Mouse (Mus musculus): ENCODE results near the gene Hist1h2ak. TPM values are rescaled to one million over a fixed set of nuclear protein-coding genes. Genes with fewer than 3 reads are reported as not detected.
A peak's percentile ranks its signal among the peaks of the same experiment; 100 is the strongest.
"Not testable (repeated sequence)": the region's sequence is repeated elsewhere in the genome, so short reads cannot be mapped to it uniquely, and the experiment has no call there.

The Hist1h2ak gene
- total RNA-seq, 2 experiments from 2014 or later: 59.3 to 67.5 TPM

DNA sequence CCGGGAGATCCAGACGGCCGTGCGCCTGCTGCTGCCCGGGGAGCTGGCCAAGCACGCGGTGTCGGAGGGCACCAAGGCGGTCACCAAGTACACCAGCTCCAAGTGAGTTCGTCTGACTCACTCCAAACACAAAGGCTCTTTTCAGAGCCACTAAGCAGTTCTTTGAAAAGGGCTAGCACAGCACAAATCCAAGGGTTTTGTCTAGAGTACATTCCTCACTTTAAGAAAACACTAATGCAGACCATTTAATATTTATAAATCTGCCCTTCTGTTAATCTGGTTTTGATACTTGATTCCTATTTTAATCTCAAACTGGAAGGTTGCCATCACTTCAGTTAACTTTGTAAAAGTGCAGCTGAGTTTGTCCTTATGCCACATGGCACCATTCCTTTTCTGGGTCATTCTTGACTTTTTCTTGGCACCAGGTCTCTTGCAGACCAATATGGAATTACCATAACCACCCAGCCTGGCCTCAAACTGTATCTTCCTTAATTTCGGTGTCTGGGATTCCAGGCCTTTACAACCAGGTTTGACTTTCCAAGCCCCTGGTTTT lies 31.2 kb downstream of the Hist1h2ak start:
- DNase-seq: peak; percentile 26
- intact Hi-C loops (cut with DNase I): no loop called here

DNA sequence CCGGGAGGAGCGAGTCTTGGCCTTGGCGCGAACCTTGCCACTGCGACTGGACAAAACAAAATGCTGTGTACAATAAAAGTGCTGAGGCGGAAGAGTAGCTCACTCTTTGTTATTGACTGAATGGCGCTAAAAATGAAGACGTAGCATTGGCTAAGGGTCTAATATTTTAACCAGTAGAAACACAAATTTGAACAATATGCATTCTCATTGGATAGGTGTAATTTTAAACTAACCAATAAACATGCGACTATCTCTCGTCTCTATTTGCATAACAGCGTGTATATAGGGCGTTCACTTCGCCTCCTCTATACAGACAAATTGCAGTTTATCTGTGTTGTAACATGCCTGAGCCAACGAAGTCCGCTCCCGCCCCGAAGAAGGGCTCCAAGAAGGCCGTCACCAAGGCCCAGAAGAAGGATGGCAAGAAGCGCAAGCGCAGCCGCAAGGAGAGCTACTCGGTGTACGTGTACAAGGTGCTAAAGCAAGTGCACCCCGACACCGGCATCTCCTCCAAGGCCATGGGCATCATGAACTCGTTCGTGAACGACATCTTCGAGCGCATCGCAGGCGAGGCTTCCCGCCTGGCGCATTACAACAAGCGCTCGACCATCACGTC lies 31.8 kb downstream of the Hist1h2ak start, which contains the start of gene Hist1h2bm:
TSS of gene Hist1h2bm (plus strand) at position 288 of the 616 bp plus-strand sequence.
- peak; percentile 60 for DNase-seq
- intact Hi-C loops (cut with DNase I): not testable (repeated sequence)

DNA sequence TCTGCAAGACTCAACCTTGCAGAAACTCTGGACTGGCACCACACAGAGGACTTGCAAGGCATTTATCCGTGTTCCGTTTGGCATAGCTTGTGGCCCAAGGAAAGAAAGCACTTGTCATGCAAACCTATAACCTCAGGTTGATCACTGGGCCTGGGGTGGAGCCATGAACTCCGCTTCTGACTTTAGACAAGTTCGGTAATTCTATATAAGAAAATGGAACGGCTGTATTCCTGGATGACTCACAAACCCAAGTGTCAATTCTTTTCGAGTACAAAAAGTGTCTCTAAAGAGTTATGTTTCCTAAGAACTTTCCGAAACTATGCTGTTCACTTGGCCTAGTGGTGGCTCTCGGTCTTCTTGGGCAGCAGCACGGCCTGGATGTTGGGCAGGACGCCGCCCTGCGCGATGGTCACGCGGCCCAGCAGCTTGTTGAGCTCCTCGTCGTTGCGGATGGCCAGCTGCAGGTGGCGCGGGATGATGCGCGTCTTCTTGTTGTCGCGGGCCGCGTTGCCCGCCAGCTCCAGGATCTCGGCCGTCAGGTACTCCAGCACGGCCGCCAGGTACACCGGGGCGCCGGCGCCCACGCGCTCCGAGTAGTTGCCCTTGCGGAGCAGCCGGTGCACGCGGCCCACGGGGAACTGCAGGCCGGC lies 32.4 kb downstream of the Hist1h2ak start:
- DNase-seq; intact Hi-C loops (cut with DNase I): not testable (repeated sequence)

DNA sequence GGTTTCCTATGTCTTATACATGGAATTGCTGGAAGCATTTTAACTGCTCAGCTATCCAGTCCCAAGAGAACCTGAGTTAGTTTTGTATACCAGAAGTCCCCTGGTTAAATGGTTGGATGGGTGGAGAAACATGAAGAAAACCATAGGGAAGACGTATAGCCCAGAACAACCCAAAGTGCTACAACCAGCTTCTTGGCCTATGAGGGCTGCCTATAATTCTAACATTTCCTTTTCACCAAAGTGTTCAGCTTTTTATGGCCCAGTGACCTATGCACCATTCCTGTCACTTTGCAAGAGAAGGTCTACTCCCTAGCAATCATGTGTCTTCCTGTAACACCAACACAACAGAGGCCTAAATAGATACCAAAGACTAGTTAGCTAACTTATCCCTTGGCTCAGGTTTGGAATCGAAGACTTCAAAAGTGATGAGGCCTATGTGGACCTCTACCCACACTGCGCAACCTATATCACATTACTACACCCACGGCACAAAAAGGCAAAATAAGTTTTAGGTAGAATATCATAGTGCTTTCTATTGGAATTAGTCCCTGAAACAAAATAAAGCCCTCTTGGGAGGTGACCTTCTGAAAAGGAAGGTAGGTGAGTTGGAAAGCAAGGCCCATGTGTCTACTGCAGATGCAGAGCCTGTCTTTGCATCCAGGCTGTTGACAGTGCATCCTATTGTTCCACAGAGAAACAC lies 35.1 kb downstream of the Hist1h2ak start:
- intact Hi-C loops (cut with DNase I): no loop called here
- DNase-seq: no peak

DNA sequence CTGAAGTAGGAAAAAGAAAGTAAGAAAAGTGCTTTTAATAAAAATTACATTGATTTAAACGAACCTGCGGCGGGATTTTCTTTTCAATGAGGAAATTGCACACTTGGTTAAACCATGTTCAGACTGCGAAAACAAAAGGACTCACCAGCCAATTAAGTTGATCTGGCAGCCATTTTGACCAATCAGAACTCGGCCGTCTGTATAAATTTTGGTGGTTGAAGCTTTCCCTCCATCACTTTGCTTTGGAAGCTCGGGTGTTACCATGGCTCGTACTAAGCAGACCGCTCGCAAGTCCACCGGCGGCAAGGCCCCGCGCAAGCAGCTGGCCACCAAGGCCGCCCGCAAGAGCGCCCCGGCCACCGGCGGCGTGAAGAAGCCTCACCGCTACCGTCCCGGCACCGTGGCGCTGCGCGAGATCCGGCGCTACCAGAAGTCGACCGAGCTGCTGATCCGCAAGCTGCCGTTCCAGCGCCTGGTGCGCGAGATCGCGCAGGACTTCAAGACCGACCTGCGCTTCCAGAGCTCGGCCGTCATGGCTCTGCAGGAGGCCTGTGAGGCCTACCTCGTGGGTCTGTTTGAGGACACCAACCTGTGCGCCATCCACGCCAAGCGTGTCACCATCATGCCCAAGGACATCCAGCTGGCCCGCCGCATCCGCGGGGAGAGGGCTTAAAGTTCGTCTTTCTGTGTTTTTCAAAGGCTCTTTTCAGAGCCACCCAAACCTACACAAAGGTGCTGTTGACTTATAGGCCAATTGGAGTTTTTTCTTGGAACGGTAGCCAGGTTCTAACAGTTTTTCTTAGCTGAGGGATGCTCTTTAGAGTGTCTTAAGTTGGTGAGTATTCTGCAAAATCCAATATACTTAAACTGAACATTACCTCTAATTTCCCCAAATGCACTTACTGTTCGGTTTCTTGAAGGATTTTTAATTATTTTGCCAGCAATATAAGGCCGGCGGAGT lies 36.0 kb downstream of the Hist1h2ak start, which contains the start of gene Hist1h3h:
TSS of gene Hist1h3h (plus strand) at position 263 of the 961 bp plus-strand sequence.
- DNase-seq: peak; percentile 83
- intact Hi-C loops (cut with DNase I): not testable (repeated sequence)

DNA sequence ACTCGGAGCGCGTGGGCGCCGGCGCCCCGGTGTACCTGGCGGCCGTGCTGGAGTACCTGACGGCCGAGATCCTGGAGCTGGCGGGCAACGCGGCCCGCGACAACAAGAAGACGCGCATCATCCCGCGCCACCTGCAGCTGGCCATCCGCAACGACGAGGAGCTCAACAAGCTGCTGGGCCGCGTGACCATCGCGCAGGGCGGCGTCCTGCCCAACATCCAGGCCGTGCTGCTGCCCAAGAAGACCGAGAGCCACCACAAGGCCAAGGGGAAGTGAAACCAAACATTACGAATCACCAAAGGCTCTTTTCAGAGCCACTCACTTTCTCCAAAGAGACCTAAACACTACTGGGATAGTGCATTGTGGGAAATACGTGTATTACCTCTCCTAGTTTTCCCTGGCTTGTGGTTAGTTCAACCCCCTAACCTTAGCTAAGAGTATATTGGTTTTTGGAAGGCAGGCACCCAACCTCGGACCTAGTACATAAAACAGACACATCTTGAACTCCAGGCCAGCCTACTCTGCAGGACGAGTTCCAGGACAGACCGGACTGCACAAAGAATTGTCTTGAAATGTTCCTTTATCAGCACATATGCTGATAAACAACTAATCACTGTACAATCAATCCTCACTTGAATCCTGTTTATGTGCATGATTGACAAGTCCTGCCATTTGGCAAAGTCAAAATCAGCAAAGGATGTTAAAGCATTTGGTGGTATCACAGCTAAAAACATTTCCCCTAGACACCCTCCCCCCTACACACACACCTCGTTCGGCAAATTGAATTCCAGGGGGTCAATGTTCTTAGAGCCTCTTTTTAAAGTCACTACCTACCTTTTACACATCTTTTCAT lies 36.9 kb downstream of the Hist1h2ak start:
- intact Hi-C loops (cut with DNase I); DNase-seq: not testable (repeated sequence)

DNA sequence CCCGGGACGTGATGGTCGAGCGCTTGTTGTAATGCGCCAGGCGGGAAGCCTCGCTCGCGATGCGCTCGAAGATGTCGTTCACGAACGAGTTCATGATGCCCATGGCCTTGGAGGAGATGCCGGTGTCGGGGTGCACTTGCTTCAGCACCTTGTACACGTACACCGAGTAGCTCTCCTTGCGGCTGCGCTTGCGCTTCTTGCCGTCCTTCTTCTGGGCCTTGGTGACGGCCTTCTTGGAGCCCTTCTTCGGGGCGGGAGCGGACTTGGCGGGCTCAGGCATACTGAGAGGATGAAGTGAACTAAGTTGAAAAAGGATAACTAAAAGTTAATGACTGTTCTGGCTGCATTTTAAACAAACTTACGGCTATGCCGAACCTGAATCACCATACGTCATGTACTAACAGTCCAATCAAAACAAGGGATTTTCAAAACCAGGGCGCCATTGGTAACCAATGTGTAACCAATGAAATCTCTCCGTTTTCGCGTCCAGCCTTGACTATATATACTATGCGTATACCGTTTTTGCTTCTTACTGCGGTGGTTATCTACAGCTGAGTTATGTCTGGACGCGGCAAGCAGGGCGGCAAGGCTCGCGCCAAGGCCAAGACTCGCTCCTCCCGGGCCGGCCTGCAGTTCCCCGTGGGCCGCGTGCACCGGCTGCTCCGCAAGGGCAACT lies 37.6 kb downstream of the Hist1h2ak start, which contains the start of the genes Hist1h2bl and Hist1h2ai:
TSS of gene Hist1h2bl (minus strand) at position 280 of the 676 bp plus-strand sequence.
TSS of gene Hist1h2ai (plus strand) at position 559 of the 676 bp plus-strand sequence.
- intact Hi-C loops (cut with DNase I): not testable (repeated sequence)

DNA sequence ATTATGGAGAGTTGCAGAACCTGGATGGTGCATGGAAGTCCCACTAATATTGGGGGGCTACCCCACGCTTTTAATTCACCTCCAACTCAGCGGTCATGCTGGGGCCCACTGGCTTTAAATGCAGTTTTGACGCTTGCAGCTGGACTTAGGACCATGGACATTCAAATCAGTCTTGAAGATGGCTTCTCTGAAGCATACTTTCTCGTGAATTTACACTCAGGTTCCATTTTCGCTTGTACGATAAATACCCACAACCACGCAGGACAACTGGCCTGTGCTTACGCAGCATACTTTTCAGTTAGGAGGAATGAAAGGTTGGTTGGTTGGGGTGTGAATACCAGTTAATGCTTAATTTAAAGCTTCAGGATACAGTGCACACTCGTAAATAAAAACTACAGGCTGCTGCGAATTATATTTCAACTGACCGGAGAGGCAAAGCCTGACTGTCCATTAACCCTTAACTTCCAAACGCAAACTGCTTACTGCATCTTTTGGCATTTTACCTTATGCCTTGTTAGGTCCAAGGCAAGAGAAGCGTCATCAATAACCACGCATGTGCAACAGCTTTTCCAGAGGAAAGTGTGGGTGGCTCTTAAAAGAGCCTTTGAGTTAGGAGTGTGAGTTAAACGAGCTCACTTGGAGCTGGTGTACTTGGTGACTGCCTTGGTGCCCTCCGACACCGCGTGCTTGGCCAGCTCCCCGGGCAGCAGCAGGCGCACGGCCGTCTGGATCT lies 38.3 kb downstream of the Hist1h2ak start:
- DNase-seq: peak; percentile 14
- intact Hi-C loops (cut with DNase I): no loop called here

More for the DNA sequence above, 37.6 kb downstream of the Hist1h2ak start, which contains the start of the genes Hist1h2bl and Hist1h2ai:
- peak; percentile 74 for DNase-seq

DNA sequence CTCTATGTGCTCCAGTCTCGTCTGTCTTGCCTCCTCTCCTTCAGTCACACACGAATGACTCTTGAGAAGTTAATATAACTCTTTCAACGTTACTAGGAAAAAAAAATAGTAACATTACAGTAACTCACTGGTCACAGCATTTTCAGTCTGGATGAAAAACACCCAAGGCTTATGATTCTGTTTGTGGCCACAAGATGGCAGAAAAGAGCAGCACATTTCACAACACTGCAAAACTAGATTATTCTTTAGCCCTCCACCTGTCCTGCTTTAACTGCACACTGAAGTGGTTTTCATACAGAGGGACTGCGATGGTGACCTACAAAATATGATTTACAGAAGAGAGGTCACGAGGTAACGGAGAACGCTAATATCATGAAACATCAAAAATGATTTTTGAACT lies 38.9 kb downstream of the Hist1h2ak start:
- peak; percentile 49 for DNase-seq
- intact Hi-C loops (cut with DNase I): loop anchor here (5.0 kb wide), 1 partner anchor 1698 kb away; no protein-coding TSS in a partner anchor

DNA sequence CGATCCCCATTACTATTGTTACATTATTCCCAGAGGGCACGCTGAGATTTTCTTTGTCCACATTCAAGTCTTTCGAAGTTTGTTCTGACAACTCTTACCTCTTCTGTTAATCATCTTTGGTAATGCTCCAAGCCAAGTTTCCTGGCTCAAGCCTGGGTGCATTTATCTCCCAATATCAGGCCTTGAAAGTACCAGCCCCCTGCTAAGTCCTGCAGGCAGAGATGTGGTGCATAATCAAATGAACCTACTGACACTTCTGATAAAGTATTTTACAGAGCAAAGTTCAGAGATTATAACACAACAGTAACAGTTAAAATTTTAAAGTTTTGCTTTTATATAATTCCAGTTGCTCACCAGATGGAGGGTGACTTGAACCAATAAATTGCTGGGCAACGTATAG lies 41.9 kb downstream of the Hist1h2ak start:
- DNase-seq: no peak
- intact Hi-C loops (cut with DNase I): loop anchor here (5.0 kb wide), 1 partner anchor 1701 kb away; no protein-coding TSS in a partner anchor

DNA sequence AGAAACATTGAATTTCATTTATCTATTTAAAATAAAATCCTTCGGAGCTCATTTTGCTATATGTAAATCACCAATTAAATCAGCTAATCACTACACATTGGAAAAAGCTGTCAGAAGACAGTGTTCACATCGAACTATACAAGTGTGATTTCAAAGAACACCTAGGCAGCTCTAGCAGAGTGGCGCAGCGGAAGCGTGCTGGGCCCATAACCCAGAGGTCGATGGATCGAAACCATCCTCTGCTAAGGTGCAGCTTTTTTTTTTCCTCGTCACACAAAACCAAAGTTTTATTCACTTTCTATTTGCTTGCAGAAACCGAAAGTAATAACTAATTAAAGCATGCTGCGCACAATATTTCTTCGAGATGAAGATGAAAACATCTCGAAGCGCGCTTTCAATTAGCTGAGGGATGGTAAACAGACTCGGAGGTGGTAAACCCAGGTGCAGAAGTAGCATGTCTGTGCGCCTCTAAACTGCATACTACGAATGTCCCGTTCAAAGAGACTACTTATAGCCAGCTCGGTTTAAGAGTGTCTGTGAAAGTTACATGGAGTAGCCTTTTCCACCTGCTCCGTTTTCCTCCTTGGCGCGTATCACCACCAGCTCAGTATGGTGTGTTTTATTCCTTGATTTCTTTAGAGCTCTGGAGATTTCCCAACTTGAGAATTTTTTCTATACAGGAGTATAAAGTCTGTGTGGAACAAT lies 42.7 kb downstream of the Hist1h2ak start:
- DNase-seq: peak; percentile 69
- intact Hi-C loops (cut with DNase I): loop anchor here (5.0 kb wide), 1 partner anchor 1701 kb away; no protein-coding TSS in a partner anchor

DNA sequence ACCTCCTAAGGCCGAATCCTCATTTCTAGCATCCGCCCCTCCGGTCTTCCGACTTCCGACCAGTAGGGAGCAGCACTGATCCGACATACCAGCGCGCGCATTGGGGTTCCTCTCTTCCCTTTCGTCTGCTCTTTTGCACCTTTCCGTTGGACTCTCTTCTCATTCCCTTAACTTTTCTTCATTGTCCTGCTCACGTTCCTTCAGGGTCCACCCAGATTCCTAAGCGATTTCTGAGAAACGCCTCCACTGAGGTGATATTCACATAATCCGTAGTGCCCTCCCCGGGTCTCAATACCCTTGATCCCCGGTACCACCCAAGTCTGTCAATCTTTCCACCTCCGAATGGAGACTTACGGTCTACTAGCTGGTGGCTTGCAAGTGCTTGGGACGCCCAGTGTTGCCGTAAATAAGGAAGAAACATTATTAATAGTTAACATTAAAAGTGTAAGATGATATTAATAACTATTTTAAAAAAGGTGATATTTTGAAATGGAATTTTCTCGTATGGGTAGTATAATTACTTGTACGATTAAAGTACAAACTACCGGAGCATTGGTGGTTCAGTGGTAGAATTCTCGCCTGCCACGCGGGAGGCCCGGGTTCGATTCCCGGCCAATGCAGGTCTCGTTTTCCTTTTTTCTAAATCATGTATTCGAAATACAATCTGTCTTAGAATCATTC lies 43.5 kb downstream of the Hist1h2ak start:
- intact Hi-C loops (cut with DNase I): loop anchor here (5.0 kb wide), 1 partner anchor 1702 kb away; no protein-coding TSS in a partner anchor
- peak; percentile 90 for DNase-seq

DNA sequence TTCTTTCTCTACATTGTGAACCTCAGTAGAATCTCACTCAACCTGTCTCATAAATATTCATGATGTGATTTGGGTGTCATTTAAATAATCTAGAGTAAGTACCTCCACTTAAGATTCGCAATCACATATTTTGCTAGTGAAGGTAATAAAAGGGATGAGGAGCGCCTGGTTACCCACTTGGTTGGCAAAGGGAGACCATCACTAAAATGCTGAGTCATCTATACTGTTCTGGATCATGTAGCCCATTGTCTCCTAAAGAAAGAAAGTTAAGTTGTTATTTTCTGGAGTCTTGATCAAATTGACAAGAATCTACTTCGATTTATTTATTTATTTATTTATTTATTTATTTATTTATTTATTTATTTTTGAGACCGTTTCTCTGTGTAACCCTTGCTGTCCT lies 47.0 kb downstream of the Hist1h2ak start:
- intact Hi-C loops (cut with DNase I): no loop called here
- no peak for DNase-seq

Data from left cerebral cortex, postnatal 4 days (tissue).